Mouse (Mus musculus) spleen, adult 2 months (tissue): ENCODE measurements at regions not wholly inside any gene's neighbourhood (a gene's known extent, or its start where the extent isn't known, plus 50 kb on each side); places are given as distances from the start of the nearest gene placed in this dataset.

ENCODE experiments used
- CTCF ChIP-seq: fragments of 200-500 bp; IDR thresholded peaks from 2 replicates; pipeline ENCODE4 v1.5.1; 2011; ENCODE audit warnings: mild to moderate bottlenecking, inconsistent platforms; ENCODE audit not compliant: insufficient read depth, insufficient read length, insufficient replicate concordance; ENCODE audit errors: extremely low read depth
- POLR2A ChIP-seq: fragments of 200-500 bp; IDR thresholded peaks from 2 replicates; pipeline ENCODE4 v1.6.1; 2011; ENCODE audit warnings: low read depth, low read length, inconsistent platforms

DNA sequence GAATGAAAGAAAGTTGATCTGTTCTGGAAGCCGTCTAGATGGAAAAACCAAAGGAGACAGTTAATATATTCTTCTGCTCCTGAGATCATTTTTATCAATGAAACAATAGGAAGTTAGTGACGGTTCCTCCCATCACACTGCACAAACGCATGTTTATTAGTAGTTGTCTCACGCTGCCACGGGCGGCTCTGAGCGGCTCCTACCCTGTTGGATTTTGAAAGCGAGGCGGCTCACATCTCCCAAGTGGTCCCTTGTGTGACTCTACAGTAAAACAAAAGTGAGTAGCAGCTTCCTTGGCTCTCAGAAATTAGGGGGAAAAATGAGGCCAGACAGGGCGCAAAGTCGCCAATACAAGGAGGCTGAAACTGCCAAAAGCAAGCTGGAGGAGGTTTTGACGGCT is 106.8 kb upstream of the A230072I06Rik start:
- TF ChIP-seq CTCF (no peak), POLR2A (no peak)
